Mouse (Mus musculus): ENCODE results near the gene Bpifb2. TPM values are rescaled to one million over a fixed set of nuclear protein-coding genes. Genes with fewer than 3 reads are reported as not detected.
"Not testable (repeated sequence)": the region's sequence is repeated elsewhere in the genome, so short reads cannot be mapped to it uniquely, and the experiment has no call there.

The Bpifb2 gene
- not detected for total RNA-seq (2021)
- long read RNA-seq, experiment 1: 0 reads
- long read RNA-seq, experiment 2: 0 reads

DNA sequence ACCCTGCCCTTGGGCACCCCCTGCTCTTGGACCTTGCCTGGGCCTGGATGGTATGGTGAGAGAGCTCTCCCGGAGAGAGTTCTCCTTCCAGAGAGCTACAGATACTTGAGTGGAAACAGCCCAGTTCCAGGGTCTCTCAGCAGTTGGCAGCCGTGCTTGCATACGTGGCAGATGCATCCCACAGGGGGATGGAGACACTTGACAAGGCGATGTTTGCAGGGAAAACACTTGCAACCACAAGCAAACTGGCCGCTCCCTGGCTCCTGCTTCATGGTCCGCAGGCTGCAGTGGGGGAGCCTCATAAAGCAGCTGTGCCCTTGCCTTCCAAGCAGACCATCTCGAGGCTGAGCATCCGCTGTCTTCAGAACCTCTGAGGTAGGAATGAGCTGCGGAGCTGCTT lies at the start of gene Bpifb2:
TSS of gene Bpifb2 (plus strand) at position 301 of the 400 bp plus-strand sequence.
- DNase-seq: no peak
- intact Hi-C loops (cut with DNase I): no loop called here

DNA sequence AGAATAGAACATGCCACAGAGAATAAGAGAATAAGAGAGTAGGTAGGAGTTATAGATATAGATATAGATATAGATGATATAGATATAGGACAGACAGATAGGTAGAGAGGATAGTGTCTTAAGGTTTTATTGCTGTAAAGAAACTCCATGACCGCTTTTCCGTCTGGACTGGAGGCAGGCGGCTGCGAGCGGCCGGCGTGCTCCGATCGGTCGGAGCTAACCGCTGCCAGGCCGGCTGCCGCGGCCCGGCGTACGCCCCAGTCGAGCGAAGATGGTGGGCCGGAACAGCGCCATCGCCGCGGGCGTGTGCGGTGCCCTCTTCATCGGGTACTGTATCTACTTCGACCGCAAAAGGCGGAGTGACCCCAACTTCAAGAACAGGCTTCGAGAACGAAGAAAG lies 48.9 kb upstream of the Bpifb2 start:
- DNase-seq; intact Hi-C loops (cut with DNase I): not testable (repeated sequence)

DNA sequence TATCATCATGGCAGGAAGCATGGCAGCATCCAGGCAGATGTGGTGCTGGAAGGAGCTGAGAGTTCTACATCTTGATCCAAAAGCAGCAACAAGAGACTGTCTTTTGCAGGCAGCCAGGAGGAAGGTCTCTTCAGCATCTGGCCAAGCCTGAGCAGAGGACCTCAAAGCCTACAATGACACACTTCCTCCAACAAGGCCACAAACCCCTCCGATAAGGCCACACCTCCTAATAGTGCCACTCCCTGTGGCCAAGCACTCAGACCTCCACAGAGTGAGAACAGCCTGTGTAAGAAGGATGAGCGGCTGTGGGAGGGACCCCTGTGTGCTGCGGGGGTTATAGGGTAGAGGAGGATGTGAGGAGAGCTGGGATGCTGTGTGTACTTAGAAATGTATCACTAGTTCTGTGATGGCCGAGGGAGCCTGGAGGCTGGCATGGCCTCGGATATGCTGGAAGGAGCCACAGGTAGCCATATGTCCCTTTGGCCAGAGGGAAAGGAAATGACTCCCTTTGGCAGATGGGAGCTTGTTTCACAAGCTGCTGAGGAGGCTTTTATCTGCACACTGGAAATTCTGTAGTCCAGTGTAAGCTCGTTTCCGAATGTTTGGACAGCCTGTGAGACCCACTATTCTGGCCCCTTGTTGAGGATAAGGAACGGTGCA lies 47.5 kb upstream of the Bpifb2 start:
- DNase-seq: no peak
- intact Hi-C loops (cut with DNase I): no loop called here

DNA sequence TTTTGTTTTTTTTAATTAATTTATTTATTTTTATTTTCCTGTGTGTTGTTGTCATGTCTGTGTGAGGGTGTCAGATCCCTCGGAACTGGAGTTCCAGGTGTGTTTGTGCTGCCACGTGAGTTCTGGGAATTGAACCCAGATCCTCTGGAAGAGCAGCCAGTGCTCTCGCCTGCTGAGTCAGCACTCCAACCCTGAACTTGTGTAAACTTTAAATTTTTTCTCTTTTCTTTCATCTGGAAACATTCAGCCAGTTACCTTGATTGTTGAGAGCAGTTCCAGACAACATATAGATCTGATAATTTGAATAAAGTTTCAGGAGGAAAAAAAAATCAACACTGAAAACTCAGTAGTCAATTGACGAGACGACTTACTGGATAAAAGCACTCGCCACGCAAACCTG lies 46.1 kb upstream of the Bpifb2 start:
- intact Hi-C loops (cut with DNase I): no loop called here
- no peak for DNase-seq

DNA sequence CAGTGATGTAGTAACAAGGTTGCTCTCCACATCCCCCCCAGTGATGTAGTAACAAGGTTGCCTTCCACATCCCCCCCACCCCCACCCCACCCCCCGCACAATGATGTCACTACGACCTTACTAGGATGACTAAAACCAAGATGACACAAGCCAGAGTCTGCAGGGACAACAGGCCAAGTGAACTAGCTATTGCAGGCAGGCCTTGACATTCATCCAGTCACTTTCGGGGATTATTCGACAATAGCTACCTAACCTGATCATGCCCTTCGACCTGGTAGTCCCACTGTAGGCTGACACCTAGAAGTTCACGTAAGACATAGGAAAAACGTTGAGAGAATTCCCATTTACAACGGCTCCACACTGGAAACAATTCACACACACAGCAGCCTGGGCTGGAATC lies 41.6 kb upstream of the Bpifb2 start:
- intact Hi-C loops (cut with DNase I): no loop called here
- DNase-seq: no peak

DNA sequence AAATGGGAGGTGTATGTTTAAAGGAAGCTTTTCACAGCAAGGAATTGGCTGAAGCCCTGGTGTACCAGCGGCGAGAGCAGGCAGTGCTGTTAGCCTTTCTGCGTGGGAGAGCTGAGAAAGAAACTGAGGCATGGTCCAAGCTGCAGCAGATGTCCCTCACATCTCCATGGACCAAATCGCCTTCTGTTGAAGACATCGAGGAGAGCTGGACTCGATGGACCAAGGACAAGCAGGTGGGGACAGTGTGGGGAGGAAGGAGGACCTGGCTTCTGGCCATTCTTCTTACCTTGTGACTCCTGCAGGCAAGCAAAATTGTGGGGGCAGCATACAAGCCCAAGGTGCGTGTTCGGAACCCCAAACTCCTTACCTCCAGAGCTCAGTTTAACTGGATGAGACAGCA lies 32.0 kb upstream of the Bpifb2 start:
- intact Hi-C loops (cut with DNase I): no loop called here
- no peak for DNase-seq

DNA sequence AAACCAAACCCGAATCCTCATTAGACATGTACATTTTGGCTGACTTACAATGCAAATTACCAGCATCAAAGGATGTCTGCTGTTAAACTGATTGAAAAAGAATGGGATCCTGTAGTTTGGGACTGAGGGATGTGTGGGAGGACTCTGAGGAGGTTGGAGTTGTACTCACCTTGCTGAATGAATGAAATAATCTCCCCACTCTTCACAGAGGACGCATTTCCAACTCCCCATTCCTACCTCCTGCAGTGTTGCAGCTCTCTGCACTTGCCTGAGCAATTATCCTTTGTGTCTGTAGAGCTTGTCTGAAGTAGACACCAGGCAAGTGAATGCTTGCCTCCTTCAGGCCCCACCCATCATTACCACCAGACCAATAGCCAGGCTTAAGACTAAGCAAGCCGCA lies 26.5 kb upstream of the Bpifb2 start:
- intact Hi-C loops (cut with DNase I): loop anchor here (5.0 kb wide), 1 partner anchor 181 kb away; no protein-coding TSS in a partner anchor
- no peak for DNase-seq

DNA sequence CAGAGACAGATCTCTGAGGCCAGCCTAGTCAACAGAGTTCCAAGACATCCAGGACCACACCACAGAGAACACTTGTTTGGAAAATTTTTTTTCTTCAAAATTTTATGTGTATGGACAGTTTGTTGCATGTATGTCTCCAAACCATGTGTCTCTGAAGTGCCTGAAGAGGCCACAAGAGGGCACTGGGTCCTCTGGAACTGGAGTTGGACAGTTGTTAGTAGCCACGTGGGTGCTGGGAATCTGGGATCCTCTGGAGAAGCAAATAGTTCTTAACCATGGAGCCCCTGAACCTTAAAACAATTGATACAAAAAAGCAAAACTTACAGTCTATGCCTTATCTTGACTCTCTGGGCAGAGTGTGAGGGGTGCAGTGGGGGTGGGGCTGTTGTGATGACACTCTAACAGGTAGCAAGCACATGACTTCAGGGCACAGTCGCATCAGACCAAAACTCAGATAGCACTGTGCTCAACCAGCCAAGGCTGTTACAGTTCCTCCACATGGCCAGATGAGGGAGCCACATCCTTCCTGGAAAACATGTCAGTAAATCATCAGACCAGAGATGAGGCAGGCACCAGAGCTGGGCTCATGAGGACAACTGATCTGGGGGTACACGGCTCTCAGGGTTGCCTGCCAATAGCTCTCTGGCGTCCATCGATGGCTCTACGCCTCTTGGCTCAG lies 24.4 kb upstream of the Bpifb2 start:
- no peak for DNase-seq
- intact Hi-C loops (cut with DNase I): loop anchor here (2.0 to 5.0 kb wide), 2 partner anchors 43 to 140 kb away; no protein-coding TSS in a partner anchor

DNA sequence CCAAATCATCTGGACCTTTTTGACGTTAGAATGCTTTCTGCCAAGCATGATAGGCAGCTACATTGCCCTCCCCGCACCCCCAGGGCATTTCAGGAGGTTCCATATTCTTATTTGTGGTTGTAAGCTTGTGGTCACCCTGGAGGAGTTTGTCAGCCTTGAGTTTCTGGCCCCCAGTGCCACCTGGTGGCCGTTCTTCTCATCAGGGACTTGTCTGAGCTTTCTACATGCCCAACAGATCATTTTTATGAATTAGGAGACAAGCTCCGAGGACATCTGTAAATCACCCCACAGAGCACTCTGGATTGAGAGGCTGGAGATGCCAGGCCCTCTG lies 23.9 kb upstream of the Bpifb2 start:
- DNase-seq: peak; percentile 27 to 42
- intact Hi-C loops (cut with DNase I): loop anchor here (2.0 to 5.0 kb wide), 2 partner anchors 44 to 140 kb away; no protein-coding TSS in a partner anchor

DNA sequence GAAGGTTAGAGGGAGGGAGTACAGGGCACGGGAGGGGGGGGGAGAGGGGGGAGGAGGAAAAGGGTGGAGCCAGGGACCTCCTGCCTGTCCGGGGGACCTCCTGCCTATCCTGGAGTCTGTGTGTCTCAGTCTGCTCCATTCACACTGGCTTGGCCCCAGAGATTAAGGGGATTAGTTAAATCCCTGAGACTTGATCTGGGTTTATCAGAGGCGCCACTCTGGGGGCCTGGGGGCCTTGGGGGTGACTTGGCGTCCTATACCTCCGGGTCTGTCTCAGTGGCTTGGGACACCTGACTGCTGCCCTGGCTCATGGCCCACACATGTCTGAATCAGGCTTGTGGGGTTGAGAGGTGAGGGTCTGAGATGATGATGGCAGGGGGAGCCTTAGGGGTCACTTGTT lies 21.3 kb upstream of the Bpifb2 start:
- no peak for DNase-seq
- intact Hi-C loops (cut with DNase I): loop anchor here (5.0 kb wide), 1 partner anchor 46 kb away; no protein-coding TSS in a partner anchor

DNA sequence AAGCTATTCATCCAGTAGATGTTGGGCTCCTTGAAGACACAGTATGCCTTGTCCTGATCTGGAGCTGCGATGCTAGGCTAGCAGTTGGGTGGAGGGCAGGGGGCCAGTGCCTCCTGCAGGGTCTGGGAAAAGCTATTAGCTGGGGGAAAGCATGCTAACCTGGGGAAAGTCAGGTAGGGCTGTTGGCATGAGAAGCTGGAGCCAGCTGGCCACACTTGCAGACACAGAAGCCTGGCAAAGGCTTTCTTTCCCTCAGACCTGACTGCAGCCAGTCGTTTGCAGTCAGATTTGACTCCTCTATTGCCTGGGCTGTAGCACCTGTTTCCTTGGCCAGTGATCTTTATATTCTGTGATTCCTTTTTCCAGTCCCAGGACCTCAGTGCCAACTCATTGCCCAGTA lies 15.3 kb upstream of the Bpifb2 start:
- intact Hi-C loops (cut with DNase I): no loop called here
- DNase-seq: no peak

DNA sequence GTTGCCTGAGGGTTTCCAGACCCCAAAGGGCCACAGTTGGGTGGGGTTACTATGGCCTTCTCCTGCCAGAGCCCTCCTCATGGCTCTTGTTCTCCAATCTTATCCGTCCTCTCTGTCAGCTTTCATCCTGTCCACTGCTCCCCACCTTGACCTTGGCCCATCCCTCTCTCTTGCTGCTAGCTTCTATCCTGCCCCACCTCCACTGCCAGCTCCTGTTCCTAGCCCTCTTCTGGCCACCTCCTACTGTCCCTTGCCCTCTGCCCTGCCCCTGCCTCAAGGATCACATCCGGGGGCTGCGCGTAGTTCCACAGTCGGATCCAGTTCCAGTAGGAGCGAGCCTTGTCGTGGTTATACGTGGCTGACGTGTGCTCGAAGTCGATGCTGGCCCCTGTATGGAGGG lies 14.5 kb upstream of the Bpifb2 start:
- intact Hi-C loops (cut with DNase I): no loop called here

DNA sequence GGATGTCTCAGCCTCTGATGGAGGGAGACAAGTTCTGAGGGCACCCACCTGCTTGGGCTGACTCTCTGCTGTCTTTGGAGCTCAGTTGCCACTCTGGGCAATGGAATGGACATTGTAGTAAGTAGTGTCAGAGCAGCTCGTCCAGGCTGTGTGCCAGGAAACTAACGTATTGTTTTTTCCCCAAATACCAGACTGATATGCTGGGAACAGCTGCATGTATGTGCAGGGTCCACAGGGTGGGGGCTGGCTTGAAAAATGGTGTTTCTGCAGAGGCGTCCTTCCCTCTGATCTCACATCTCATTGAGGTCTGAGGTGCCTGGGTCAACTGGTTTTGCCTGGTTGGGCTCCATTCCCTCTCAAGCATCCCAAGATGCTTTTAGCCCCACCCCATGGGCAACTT lies 14.1 kb upstream of the Bpifb2 start:
- intact Hi-C loops (cut with DNase I): no loop called here

More for the DNA sequence above, 14.5 kb upstream of the Bpifb2 start:
- no peak for DNase-seq

DNA sequence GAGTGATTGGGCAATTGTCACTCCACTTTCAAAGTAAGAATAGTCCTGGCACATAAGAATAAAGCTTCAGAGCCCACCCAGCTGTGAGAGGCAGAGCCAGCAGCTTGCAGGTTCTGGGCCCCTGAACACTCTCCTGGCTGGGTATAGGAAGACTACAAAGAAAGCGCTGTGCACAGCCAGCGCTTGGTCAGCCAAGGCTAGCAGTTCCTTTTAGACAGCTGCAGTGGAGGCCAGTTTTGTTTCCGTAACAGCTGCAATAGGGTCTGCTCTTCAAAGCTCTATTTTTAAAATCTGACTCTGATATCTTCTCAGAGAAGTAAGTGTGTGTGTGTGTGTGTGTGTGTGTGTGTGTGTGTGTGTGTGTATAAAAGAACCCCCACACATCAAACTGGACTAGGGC lies 12.9 kb upstream of the Bpifb2 start:
- intact Hi-C loops (cut with DNase I): no loop called here
- no peak for DNase-seq

More for the DNA sequence above, 14.1 kb upstream of the Bpifb2 start:
- DNase-seq: no peak

DNA sequence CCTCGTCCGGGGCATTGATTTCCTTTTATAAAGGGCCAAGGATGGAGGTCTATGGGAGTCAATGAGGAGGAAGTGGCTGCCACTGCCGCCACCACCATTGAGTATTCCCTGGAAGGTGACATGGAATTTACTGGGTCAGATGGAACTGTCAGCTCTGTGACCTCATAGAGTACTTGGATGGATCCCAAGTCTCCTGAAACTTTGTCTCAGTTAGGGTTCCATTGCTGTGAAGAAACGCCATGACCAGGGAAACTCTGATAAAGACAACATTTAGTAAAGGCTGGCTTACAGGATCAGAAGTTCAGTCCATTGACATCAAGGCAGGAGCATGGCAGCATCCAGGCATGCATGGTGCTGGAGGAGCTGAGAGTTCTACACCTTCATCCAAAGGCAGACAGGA lies 3.9 kb upstream of the Bpifb2 start, which contains the start of gene Sun5:
TSS of gene Sun5 (minus strand) at position 101 of the 400 bp plus-strand sequence.
- intact Hi-C loops (cut with DNase I): no loop called here
- DNase-seq: no peak

DNA sequence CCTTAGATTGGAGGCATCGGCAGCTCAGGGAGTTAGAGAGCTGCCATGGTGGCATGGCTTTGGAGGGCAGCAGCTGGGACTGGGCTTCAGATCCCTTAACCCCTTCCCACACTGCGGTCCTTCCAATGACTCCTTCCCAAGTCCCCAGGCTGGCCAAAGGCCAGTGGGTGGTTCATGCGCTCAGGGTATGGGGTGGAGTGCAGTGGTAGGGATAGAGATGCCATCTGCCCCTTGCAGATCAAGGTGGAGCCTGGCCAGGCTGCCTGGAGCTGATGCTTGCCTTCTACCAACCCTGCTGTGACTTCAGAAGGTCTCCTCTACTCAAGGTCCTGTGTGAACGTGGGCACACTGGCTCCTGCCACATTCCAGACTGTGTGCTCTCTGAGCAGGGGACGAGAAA lies 24.3 kb downstream of the Bpifb2 start:
- no peak for DNase-seq
- intact Hi-C loops (cut with DNase I): no loop called here

DNA sequence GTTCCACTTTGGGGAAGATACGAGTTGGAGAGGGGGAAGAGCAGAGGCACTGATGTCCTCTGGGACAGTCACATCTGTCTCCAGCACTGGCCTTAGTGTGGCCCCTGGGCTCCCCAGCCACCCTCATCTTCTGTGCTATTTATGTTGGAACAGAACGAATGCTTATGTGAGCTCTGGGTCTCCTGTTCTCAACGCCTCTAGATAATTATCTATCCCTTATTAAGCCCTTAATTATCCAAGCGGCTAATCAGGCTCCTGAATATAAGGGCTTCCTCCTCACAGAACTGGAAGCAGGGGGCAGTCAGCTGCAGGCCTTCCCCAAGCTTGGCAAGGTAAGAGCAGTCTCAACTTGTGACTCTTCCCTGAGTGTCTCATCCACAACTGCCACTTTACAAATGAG lies 25.2 kb downstream of the Bpifb2 start, which contains the start of gene Bpifb6:
TSS of gene Bpifb6 (plus strand) at position 301 of the 400 bp plus-strand sequence.
- no peak for DNase-seq
- intact Hi-C loops (cut with DNase I): no loop called here

DNA sequence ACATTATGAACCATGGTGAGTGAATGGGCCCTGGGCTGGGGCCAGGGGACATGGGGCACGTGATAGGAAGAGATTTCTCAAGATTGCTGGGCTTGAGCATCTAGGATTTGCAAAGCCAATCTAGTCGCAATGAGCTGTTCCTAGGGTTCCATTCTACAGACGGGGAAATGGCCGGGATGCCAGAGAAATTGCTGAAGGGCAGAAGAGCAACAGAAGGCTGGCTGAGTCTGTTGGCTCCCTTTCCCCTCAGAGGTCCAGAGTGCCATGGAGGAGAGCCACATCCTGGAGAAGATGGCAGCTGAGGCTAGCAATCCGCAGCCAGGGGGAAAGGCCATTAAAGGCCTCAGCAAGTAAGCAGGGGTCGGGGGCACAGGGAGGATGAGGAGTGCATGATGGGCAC lies 27.9 kb downstream of the Bpifb2 start:
- intact Hi-C loops (cut with DNase I): no loop called here
- DNase-seq: no peak

DNA sequence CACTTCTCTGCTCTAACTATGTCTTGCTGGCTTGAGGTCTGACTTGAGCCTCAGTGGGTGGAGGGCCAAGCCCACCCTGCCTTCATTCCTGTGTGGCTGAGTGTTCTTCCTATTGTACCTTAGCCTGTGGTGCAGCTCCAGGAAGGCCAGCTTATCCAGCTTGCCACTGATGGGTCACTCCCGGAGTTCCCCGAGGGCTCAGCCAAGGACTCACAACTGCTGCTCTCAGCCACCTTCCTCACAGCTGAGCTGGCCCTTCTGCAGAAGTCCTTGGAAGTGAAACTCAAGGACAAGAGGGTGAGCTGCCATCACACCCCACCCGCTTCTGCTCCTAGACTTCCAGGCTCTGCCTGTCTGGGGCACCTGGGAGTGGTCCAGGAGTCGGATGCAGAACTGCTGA lies 31.8 kb downstream of the Bpifb2 start:
- intact Hi-C loops (cut with DNase I): no loop called here
- DNase-seq: no peak

DNA sequence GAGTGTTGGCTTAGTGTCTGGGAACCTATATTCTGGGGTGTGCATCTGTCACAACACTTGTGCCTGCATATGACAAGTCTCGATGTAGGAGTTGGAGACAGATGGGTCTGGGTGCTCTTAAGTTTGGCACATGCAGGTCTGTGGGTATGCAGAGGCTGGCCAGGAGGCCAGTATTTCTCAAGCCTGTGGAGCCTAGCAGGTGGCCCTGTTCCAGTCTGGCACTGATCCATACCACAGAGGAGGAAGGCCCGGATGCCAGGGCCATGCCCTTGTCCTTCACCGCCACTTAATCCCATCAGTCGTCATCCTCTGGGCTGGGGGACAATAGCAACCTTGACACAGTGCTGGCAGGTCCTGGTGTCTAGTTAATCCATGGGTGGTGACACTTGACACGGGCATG lies 39.3 kb downstream of the Bpifb2 start:
- DNase-seq: peak; percentile 6 to 16
- intact Hi-C loops (cut with DNase I): no loop called here

DNA sequence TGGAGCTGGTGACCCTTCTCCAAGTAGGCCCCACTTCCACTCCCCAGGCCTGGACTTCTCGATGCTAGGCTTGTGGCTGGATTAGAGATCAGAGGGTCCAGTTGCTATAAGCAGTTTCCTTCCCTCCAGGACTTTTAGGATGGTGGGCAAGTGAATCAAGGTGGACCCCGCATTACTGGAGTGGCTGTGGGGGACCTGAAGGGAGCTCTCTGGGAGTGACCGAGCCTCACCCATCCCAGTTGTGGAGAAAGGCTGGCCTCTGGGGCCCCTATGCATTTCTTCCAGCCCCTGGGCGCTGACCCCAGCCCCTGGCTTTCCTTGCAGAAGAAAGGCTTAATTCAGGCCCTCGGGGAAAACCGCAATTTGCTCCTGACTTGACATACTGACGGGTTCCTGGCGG lies 43.1 kb downstream of the Bpifb2 start, which contains the start of gene Bpifb3:
TSS of gene Bpifb3 (plus strand) at position 301 of the 400 bp plus-strand sequence.
- intact Hi-C loops (cut with DNase I): no loop called here
- DNase-seq: no peak

DNA sequence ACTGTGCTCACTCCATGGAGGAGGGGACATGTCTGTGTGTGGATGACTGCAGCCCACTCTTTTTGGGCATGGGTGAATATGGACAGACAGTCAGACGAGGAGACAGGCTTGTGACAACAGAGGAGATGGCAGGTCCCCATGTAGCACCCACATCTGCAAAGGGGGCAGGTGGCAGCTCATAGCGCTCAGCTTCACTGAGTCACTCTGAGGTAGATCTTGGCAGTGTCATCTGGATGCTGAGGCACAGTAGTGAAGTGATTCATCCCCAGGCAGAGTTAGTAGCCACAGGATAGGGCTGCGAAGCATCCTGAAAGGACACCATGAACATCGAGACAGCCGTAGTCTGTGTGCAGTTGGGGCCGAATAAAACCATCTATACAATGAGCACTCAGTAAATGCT lies 46.4 kb downstream of the Bpifb2 start:
- intact Hi-C loops (cut with DNase I): no loop called here

More for the DNA sequence above, 46.4 kb downstream of the Bpifb2 start:
- no peak for DNase-seq

All from gastrocnemius, postnatal 36 days (tissue).